Mouse (Mus musculus): ENCODE measurements around the gene Hspa2.
A peak's percentile ranks its signal among the peaks of the same experiment; 100 is the strongest.

Gene Hspa2

GRCm38 (mm10) chr12:76403886-76404537 is at the start of gene Hspa2:
Gene Hspa2 (plus strand): TSS chr12:76404176.
- DNase-seq (ENCODE audit: low read depth): peak; percentile 99

GRCm38 (mm10) chr12:76360868-76361267 is 43.1 kb upstream of the Hspa2 start:
- DNase-seq (ENCODE audit: low read depth): no peak

- peak; percentile 54 for DNase-seq (ENCODE audit: low read depth)
These were observed 42.3 kb upstream of the Hspa2 start for GRCm38 (mm10) chr12:76361405-76362302.

- DNase-seq (ENCODE audit: low read depth): no peak
These were observed 41.7 kb upstream of the Hspa2 start for GRCm38 (mm10) chr12:76362303-76362676.

- DNase-seq (ENCODE audit: low read depth): no peak
These were observed 37.7 kb upstream of the Hspa2 start for GRCm38 (mm10) chr12:76366276-76366675.

GRCm38 (mm10) chr12:76367096-76367995 is 36.6 kb upstream of the Hspa2 start:
- DNase-seq (ENCODE audit: low read depth): peak; percentile 54

GRCm38 (mm10) chr12:76368201-76368789 is 35.7 kb upstream of the Hspa2 start:
- no peak for DNase-seq (ENCODE audit: low read depth)

- peak; percentile 49 for DNase-seq (ENCODE audit: low read depth)
These were observed 35.2 kb upstream of the Hspa2 start for GRCm38 (mm10) chr12:76368790-76369205.

- peak; percentile 59 for DNase-seq (ENCODE audit: low read depth)
These were observed 34.6 kb upstream of the Hspa2 start, which contains the start of gene Zbtb25 for GRCm38 (mm10) chr12:76369206-76369977. Gene Zbtb25 (minus strand): TSS chr12:76369602.

- DNase-seq (ENCODE audit: low read depth): peak; percentile 52
These were observed 33.8 kb upstream of the Hspa2 start, which contains the start of gene Zbtb1 for GRCm38 (mm10) chr12:76369978-76370830. Gene Zbtb1 (plus strand): TSS chr12:76370266.

- peak; percentile 64 for DNase-seq (ENCODE audit: low read depth)
These were observed 33.0 kb upstream of the Hspa2 start for GRCm38 (mm10) chr12:76370831-76371571.

- no peak for DNase-seq (ENCODE audit: low read depth)
These were observed 31.9 kb upstream of the Hspa2 start for GRCm38 (mm10) chr12:76372046-76372445.

- no peak for DNase-seq (ENCODE audit: low read depth)
These were observed 30.8 kb upstream of the Hspa2 start for GRCm38 (mm10) chr12:76372881-76373818.

- DNase-seq (ENCODE audit: low read depth): no peak
These were observed 30.0 kb upstream of the Hspa2 start for GRCm38 (mm10) chr12:76373991-76374390.

GRCm38 (mm10) chr12:76374911-76375310 is 29.1 kb upstream of the Hspa2 start:
- no peak for DNase-seq (ENCODE audit: low read depth)

- DNase-seq (ENCODE audit: low read depth): peak; percentile 66
These were observed 28.5 kb upstream of the Hspa2 start for GRCm38 (mm10) chr12:76375506-76375905.

GRCm38 (mm10) chr12:76376649-76377048 is 27.3 kb upstream of the Hspa2 start:
- peak; percentile 52 for DNase-seq (ENCODE audit: low read depth)

- DNase-seq (ENCODE audit: low read depth): no peak
These were observed 26.9 kb upstream of the Hspa2 start for GRCm38 (mm10) chr12:76377059-76377458.

All from c-Kit-positive CD71-positive TER-119-negative erythroid progenitor cells, embryonic 14.5 days (primary cell).